Mouse (Mus musculus) MEL (cell line): Measurements from ENCODE around the gene Samd14.

Experiments
- EP300 ChIP-seq, 2 experiments: IDR thresholded peaks; 2 replicates each; pipeline ENCODE4 v1.6.1; 2011; ENCODE audit warnings: improper control_type of control experiment in 2 of 2, low read length in 2 of 2, low read depth in 1 of 2, mild to moderate bottlenecking in 1 of 2
- POLR2A ChIP-seq, 2 experiments: IDR thresholded peaks; 2 replicates each; pipeline ENCODE4 v1.6.1; 2011 to 2012; ENCODE audit warnings: low read length in 2 of 2, mild to moderate bottlenecking in 2 of 2, control low read depth in 1 of 2, improper control_type of control experiment in 1 of 2, low read depth in 1 of 2, moderate library complexity in 1 of 2; ENCODE audit not compliant: control insufficient read depth in 1 of 2, insufficient read depth in 1 of 2, poor library complexity in 1 of 2

GRCm38 (mm10) chr11:94998041-94998531 lies 11.6 kb upstream of the Samd14 start:
- TF ChIP-seq POLR2A (IDR thresholded peaks at IDR 0.05; ENCODE audit: control insufficient read depth in 1 of 2, insufficient read depth in 1 of 2, low read depth in 1 of 2, low read length in 2 of 2, poor library complexity in 1 of 2): no peak
- no peak for TF ChIP-seq EP300 (IDR thresholded peaks at IDR 0.05; ENCODE audit: low read depth in 1 of 2, low read length in 2 of 2)
